Mouse (Mus musculus) left cerebral cortex, postnatal 14 days (tissue): ENCODE measurements around the gene Sstr4. TPM values are rescaled to one million over a fixed set of nuclear protein-coding genes. Genes with fewer than 3 reads are reported as not detected.

Experiments
- DNase-seq, 2 experiments: peaks; one replicate each; pipeline ENCODE4 v3.0.0; 2021 to 2022; ENCODE audit warnings: low spot score in 2 of 2, mixed read lengths in 1 of 2
- intact Hi-C: fragments of 180-260 bp; cut with DNase I; formaldehyde crosslinking; loops from one replicate; pipeline ENCODE4 v1.15.1; 2025
- total RNA-seq, 2 experiments: library from RNA; stranded (reverse); gene quantifications; 2 replicates each; pipeline ENCODE4 v1.2.3; 2021

Gene Sstr4
- total RNA-seq, 2 experiments from 2014 or later: 45.3 to 47.2 TPM

DNA sequence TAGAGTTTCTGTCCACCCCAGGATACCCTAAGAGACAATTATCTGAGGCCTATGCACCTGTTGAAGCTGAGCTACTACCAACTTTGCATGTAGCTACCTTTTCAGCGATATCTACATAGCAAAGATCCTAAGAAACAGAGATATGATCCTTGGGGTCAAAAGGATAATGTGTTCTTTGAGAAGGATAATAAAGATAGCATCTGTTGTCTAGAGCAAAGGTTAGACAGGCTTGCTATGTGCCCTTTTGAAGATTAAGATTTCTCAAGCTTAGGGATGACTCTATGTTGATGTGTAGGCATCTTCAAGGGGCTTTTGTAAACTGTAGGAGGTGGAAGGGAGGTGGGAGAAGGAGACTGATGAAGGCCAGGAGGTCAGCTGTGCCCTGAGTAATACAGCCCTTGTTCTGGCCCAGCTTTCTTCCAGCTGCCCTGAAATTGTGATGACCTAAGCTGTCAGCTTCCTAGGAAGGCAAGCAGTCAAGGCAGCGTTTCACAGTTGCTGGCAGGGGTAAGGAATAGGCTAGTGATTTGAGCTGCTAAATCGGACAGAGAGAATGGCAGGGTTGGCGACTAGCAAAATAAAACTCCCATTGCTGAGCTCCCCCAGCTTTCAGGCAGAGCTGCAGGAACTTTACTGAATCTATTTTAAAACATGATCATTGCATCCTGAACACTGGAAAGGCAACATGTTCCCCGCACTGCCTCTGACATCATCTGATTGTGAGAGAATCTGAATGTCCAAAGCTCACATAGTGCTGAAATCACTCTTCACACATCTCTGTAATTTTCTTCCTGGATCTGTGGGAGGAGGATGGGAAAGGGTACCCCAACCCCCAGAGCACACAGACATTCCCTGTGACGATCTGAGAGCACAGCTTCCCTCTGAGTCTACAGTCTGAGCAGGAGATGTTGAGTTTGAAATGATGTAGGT lies 7.2 kb upstream of the Sstr4 start:
- peak; percentile 35 to 66 for DNase-seq
- intact Hi-C loops: no loop called here

GRCm38 (mm10) chr2:148393149-148393548 lies 2.0 kb upstream of the Sstr4 start:
- DNase-seq: no peak
- intact Hi-C loops: loop anchor here (10.0 kb wide), 1 partner anchor 198 kb away; no protein-coding TSS in a partner anchor

DNA sequence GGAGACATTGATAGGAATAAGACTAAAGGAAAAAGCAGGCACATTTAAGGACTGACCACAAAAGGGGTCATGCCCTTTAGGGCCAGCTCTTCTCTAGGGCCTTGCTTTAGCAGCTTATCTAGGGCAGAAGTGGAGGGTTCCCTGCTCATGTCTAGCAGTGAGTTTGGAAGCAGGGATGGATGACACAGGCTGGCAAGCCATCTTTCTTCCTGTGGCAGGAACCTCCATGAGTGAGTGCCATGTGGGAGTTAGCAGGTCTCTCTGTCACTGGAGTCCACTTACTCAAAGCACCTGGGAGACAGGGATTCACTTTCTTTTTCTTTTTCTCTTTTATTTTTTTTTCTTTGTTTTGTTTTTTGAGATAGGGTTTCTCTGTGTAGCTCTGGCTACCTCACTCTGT lies 1.3 kb upstream of the Sstr4 start:
- intact Hi-C loops: loop anchor here (10.0 kb wide), 1 partner anchor 199 kb away; no protein-coding TSS in a partner anchor

GRCm38 (mm10) chr2:148396209-148396608 lies 1.1 kb downstream of the Sstr4 start:
- intact Hi-C loops: loop anchor here (5.0 to 10.0 kb wide), 2 partner anchors 69 to 201 kb away; no protein-coding TSS in a partner anchor
- peak; percentile 29 to 37 for DNase-seq

More for the DNA sequence above, 1.3 kb upstream of the Sstr4 start:
- no peak for DNase-seq

- intact Hi-C loops: loop anchor here (5.0 to 10.0 kb wide), 2 partner anchors 70 to 202 kb away; no protein-coding TSS in a partner anchor
- peak in 1 of 2 experiments; percentile 24 for DNase-seq
These were observed 2.1 kb downstream of the Sstr4 start for GRCm38 (mm10) chr2:148397015-148397783.

DNA sequence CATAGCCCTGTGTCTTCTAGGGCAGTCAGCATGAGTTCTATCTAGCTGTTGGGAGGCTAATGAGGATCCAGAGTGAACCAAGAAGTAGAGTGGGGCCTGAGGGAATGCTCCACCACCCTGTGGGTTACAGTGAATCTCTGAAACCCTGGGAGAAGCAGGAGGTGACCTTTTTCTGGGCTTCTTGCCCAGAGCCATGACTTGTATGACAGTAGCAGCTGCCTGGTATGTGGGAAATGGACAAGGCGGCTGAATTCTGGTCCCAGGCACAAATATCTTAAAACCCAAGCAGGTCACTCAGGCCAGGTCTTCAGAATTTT lies 2.6 kb downstream of the Sstr4 start:
- intact Hi-C loops: loop anchor here (5.0 to 10.0 kb wide), 2 partner anchors 70 to 203 kb away; no protein-coding TSS in a partner anchor
- DNase-seq: no peak

- DNase-seq: no peak
- intact Hi-C loops: loop anchor here (5.0 to 10.0 kb wide), 2 partner anchors 72 to 204 kb away; no protein-coding TSS in a partner anchor
These were observed 3.9 kb downstream of the Sstr4 start for GRCm38 (mm10) chr2:148398901-148399685.

- no peak for DNase-seq
- intact Hi-C loops: loop anchor here (10.0 kb wide), 1 partner anchor 133 kb away; no protein-coding TSS in a partner anchor
These were observed 7.1 kb downstream of the Sstr4 start for GRCm38 (mm10) chr2:148402227-148402626.

GRCm38 (mm10) chr2:148404906-148405305 lies 9.8 kb downstream of the Sstr4 start:
- intact Hi-C loops: loop anchor here (5.0 to 10.0 kb wide), 4 partner anchors 130 to 283 kb away; no protein-coding TSS in a partner anchor
- no peak for DNase-seq

GRCm38 (mm10) chr2:148406160-148406970 lies 11.2 kb downstream of the Sstr4 start:
- intact Hi-C loops: loop anchor here (5.0 to 10.0 kb wide), 4 partner anchors 128 to 284 kb away; no protein-coding TSS in a partner anchor
- peak in 1 of 2 experiments; percentile 40 for DNase-seq

GRCm38 (mm10) chr2:148406971-148407869 lies 12.1 kb downstream of the Sstr4 start:
- no peak for DNase-seq
- intact Hi-C loops: loop anchor here (5.0 to 10.0 kb wide), 4 partner anchors 128 to 285 kb away; no protein-coding TSS in a partner anchor

DNA sequence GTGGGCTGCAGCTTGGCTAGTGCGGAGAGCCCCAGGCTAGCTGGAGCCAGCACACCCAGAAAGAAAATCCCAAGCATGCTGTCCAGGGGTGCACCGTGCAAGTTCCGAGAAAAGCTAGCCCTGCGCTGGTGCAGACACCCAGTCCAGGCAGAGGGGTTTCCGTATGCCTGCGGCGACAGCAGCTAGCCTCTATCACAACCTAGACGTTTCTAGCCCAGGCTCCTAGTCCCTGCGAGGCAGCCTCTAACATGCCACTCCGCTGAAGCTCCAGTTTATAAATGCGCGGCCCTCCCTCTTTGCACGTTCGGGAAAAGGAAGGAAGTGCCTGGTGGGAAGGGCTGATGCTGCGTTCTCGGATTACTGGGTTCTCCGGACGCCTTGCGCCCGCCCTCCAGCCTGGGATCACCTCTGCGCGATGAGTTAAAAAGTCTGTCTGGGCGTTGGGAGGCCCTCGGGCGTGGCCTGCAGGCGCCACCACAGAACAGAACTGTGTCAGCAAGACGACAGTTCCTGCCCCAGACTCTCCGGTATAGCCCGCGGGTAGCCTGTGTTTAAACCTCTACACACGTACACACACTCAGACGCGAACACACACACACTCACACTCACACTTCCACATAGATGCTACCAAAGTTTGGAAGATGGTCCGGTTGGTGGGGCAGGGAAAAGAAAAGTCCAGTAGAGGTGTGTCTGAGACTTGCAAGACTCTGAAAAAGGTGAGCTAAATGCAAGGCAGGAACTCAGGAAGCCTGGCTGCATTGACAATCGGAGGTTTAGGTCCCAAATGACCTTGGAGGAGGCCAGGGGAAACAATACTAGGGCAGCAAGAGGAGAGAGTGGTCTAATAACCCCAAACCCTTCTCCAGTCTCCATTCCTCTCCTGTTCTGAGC lies 13.0 kb downstream of the Sstr4 start, which contains the start of gene Thbd:
Gene Thbd, minus strand, starts transcription at position 319 of the 891 bp plus-strand sequence.
- DNase-seq: no peak
- intact Hi-C loops: loop anchor here (5.0 to 10.0 kb wide), 4 partner anchors 127 to 286 kb away; no protein-coding TSS in a partner anchor

DNA sequence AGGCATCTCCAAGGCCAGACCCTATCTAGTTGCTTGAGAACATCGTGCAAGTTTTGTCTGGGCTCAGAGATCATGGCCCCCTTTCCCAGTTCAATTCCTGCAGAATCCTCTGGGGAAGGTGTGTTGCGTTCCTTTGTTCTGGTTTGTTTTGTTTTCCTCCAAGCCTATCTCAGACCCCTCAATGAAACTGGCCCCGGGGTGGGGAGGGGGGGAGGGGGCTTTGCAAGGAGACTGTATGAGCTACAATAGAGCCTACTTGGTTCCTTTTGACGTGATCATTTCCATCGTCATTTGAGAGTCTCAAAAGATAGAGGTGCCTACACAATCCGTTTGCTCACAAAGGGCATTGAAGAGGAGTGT lies 13.6 kb downstream of the Sstr4 start:
- intact Hi-C loops: loop anchor here (5.0 to 10.0 kb wide), 4 partner anchors 126 to 286 kb away; no protein-coding TSS in a partner anchor
- no peak for DNase-seq

DNA sequence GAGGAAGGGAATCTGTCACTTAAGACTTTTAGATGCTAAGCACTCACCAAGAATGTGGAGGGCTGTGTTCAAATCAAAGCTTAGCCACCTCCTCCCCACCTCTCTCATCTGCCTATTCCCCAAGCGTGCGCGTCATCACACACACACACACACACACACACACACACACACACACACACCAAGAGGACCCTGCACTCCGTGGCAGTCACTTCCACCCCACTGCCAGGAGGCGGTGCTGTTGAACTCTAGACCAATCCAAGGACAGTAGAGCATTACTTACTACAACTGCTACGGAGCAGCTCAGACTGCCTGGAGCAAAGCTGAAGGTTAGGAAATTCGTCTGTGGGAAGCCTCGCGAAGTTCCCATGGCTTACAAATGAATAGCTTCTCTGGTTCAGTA lies 14.0 kb downstream of the Sstr4 start:
- peak; percentile 79 to 92 for DNase-seq
- intact Hi-C loops: loop anchor here (5.0 to 10.0 kb wide), 4 partner anchors 126 to 287 kb away; no protein-coding TSS in a partner anchor

GRCm38 (mm10) chr2:148409821-148410220 lies 14.7 kb downstream of the Sstr4 start:
- intact Hi-C loops: loop anchor here (5.0 to 10.0 kb wide), 4 partner anchors 125 to 288 kb away; no protein-coding TSS in a partner anchor
- DNase-seq: no peak

DNA sequence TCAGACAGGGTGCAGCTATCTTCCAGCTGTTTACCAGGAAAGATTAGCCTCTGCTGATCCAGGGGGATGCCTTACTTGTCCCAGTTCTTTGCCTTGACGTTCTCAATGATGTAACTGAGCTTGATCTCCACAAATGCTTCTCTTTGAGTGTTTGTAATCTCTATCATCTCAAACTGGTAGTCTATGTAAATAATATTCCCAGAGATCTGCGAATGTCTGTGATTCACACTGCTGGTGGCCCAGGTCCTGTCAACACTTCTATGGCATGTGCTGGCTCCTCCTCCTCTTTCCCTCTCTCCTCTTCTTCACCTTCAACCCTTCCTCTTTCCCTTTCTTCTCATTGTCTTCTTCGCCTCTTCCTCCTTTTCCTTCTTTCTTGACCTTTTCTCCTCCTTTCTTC lies 24.0 kb downstream of the Sstr4 start:
- no peak for DNase-seq
- intact Hi-C loops: no loop called here
